Comparison of ENCODE assay signal across 30 mouse cellular contexts in the genomic region with DNA sequence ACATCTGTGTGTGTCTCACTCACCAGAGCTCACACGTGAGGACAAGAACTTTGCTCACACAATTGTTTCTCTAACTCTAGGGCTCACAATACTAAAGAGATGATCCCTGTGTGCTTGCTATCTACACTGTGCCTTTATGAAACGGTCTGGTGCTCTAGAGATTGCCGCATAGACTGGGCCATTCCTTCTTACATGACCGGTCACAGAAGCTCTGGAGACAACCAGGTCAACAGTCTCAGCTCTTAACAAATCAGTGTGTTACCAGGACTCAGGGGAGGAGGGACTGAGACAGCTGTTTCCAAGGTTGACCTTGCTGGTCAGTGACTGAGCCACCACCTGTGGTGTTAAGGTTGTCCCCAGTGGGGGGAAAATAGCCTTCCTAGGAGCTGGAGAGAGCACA. TPM values are rescaled to one million over a fixed set of nuclear protein-coding genes. Genes with fewer than 3 reads are reported as not detected.
A peak's percentile ranks its signal among the peaks of the same experiment; 100 is the strongest.
DNase-seq lines count a peak whose midpoint lies in the region; ATAC-seq and TF ChIP-seq lines count a peak whose summit lies in the region.
"Had no signal": no experiment of that assay in that cellular context is flagged by ENCODE, and none has a peak within 500 bp of the region (broad histone marks: within the 10 kb centered on the region; RNA-seq: fewer than 3 reads in every experiment).

No protein-coding gene starts in this region.

- no peak for TF ChIP-seq EP300 in heart, adult 2 months (IDR thresholded peaks at IDR 0.05; ENCODE audit: insufficient read depth, low read depth, low read length)

- H3K9ac ChIP-seq in heart, adult 2 months (ENCODE audit: low read depth, low read length), result no peak overlapping the region
- H3K9ac ChIP-seq in kidney, embryonic 16.5 days (replicated peaks; ENCODE audit: low read length), result no peak overlapping the region
- H3K9ac ChIP-seq: embryonic facial prominence, embryonic 13.5 days; embryonic facial prominence, embryonic 15.5 days; forebrain, embryonic 12.5 days had no signal

- H3K4me3 ChIP-seq in gastrocnemius, adult 2 months, result no peak overlapping the region
- no peak overlapping the region for H3K4me3 ChIP-seq in heart, adult 2 months
- no peak overlapping the region for H3K4me3 ChIP-seq in kidney, embryonic 16.5 days (ENCODE audit: low read length)
- H3K4me3 ChIP-seq in kidney, adult 2 months (ENCODE audit: insufficient read depth, low read depth, low read length), result no peak overlapping the region
- H3K4me3 ChIP-seq: embryonic facial prominence, embryonic 13.5 days; embryonic facial prominence, embryonic 15.5 days; erythroblast, embryonic 14.5 days; forebrain, embryonic 10.5 days; forebrain, embryonic 12.5 days had no signal

- no peak for DNase-seq in gastrocnemius, adult 2 months
- no peak for DNase-seq in gastrocnemius, postnatal 36 days
- no peak for DNase-seq in heart, adult 2 months
- no peak for DNase-seq in heart, postnatal 10 days
- DNase-seq in kidney, adult 2 months, result no peak
- peak; percentile 31 for DNase-seq in testis, postnatal 10 days (ENCODE audit: low spot score)
- DNase-seq in testis, postnatal 14 days (ENCODE audit: low spot score), result no peak
- DNase-seq: adrenal gland, adult 8-10 months; adrenal gland, postnatal 14 days; adrenal gland, postnatal 36 days; B cell, adult 2 months; cerebellum, adult 11 months; cerebellum, adult 18-20 months; cerebellum, adult 8-10 months; cerebellum, adult 9-11 months; cerebellum, postnatal 14 days; cerebellum, postnatal 36 days; embryo, embryonic 11 days had no signal

- TF ChIP-seq POLR2A in heart, adult 2 months (IDR thresholded peaks at IDR 0.05; ENCODE audit: insufficient read depth, low read depth, low read length), result no peak
- no peak for TF ChIP-seq POLR2A in kidney, adult 2 months (IDR thresholded peaks at IDR 0.05; ENCODE audit: low read depth, low read length)

- H3K4me1 ChIP-seq in heart, adult 2 months (ENCODE audit: control insufficient read depth, insufficient read depth, low read length), result peaks cover 31% of the 10 kb centered on the region
- peaks cover 57% of the 10 kb centered on the region for H3K4me1 ChIP-seq in kidney, embryonic 16.5 days (ENCODE audit: insufficient read depth, low read length)
- peaks cover 24% of the 10 kb centered on the region for H3K4me1 ChIP-seq in kidney, adult 2 months (ENCODE audit: control insufficient read depth, insufficient read depth, low read length)

- no peaks in the 10 kb centered on the region for H3K27me3 ChIP-seq in heart, adult 2 months (ENCODE audit: control insufficient read depth, insufficient read depth, low read length)
- H3K27me3 ChIP-seq in kidney, embryonic 16.5 days (ENCODE audit: insufficient read depth, low read length), result no peaks in the 10 kb centered on the region
- H3K27me3 ChIP-seq in kidney, adult 2 months (replicated peaks; ENCODE audit: control insufficient read depth, insufficient read depth, low read length), result no peaks in the 10 kb centered on the region
- H3K27me3 ChIP-seq: CH12.LX; embryonic facial prominence, embryonic 15.5 days; forebrain, embryonic 12.5 days; Patski had no signal

- intact Hi-C loops in gastrocnemius, adult 2 months (cut with DNase I), result loop anchor here (5.0 to 10.0 kb wide), 3 partner anchors 54 to 393 kb away; partner anchors contain the start of gene Cep295
- intact Hi-C loops in gastrocnemius, postnatal 36 days (cut with DNase I), result loop anchor here (2.0 kb wide), 1 partner anchor 191 kb away; no protein-coding TSS in a partner anchor
- intact Hi-C loops in heart, adult 2 months (cut with DNase I), result loop anchor here (2.0 to 5.0 kb wide), 4 partner anchors 59 to 171 kb away; no protein-coding TSS in a partner anchor
- intact Hi-C loops in heart, postnatal 10 days (cut with DNase I), result loop anchor here (2.0 to 5.0 kb wide), 3 partner anchors 37 to 391 kb away; no protein-coding TSS in a partner anchor

- H3K4me2 ChIP-seq in kidney, embryonic 16.5 days (replicated peaks; ENCODE audit: low read depth, low read length), result no peak overlapping the region
- H3K4me2 ChIP-seq: embryonic facial prominence, embryonic 13.5 days; embryonic facial prominence, embryonic 15.5 days; forebrain, embryonic 12.5 days had no signal

- H3K36me3 ChIP-seq in heart, adult 2 months (ENCODE audit: control insufficient read depth, insufficient read depth, low read length), result no peaks in the 10 kb centered on the region; the same call in none of the 2 replicates
- H3K36me3 ChIP-seq in kidney, embryonic 16.5 days (ENCODE audit: insufficient read depth, low read length), result no peaks in the 10 kb centered on the region
- no peaks in the 10 kb centered on the region for H3K36me3 ChIP-seq in kidney, adult 2 months (ENCODE audit: control insufficient read depth, insufficient read depth, low read length)
- H3K36me3 ChIP-seq: embryonic facial prominence, embryonic 13.5 days; embryonic facial prominence, embryonic 15.5 days; forebrain, embryonic 10.5 days; forebrain, embryonic 12.5 days; G1E had no signal

- peak overlapping the region; percentile 54 for H3K27ac ChIP-seq in gastrocnemius, adult 2 months
- peak overlapping the region; percentile 17 for H3K27ac ChIP-seq in heart, adult 2 months
- 0 out of 2 replicates have a peak overlapping the region, but pooled peaks have one; percentile 46 for H3K27ac ChIP-seq in kidney, embryonic 16.5 days (ENCODE audit: low read length)
- H3K27ac ChIP-seq in kidney, adult 2 months (ENCODE audit: insufficient read depth, low read depth, low read length), result no peak overlapping the region
- H3K27ac ChIP-seq: embryonic facial prominence, embryonic 13.5 days; embryonic facial prominence, embryonic 15.5 days; forebrain, embryonic 10.5 days; forebrain, embryonic 12.5 days had no signal

- no peak for ATAC-seq in kidney, embryonic 16.5 days (ENCODE audit: low FRiP score, low TSS enrichment)
- ATAC-seq: activated CD4-positive, CD25-positive, alpha-beta regulatory T cell, adult 4 months; CD4-positive, CD25-positive, alpha-beta regulatory T cell, adult 4 months; forebrain, embryonic 14.5 days; Patski had no signal

- no peaks in the 10 kb centered on the region for H3K9me3 ChIP-seq in kidney, embryonic 16.5 days (ENCODE audit: low read length)
- H3K9me3 ChIP-seq: embryonic facial prominence, embryonic 13.5 days; embryonic facial prominence, embryonic 15.5 days; forebrain, embryonic 10.5 days; forebrain, embryonic 12.5 days had no signal

- 81% methylated on average over 4 of the region's 4 CpGs for WGBS in heart, adult 2 months
- WGBS in kidney, embryonic 16.5 days, result 52% methylated on average over 4 of the region's 4 CpGs
- 52% methylated on average over 4 of the region's 4 CpGs for WGBS in kidney, adult 2 months

- H3K79me2 ChIP-seq in heart, adult 2 months (replicated peaks; ENCODE audit: control insufficient read depth, insufficient read depth, low read length), result peaks cover 4% of the 10 kb centered on the region; the same call in 1 of the 2 replicates

- no peak for TF ChIP-seq CTCF in gastrocnemius, adult 2 months (IDR thresholded peaks at IDR 0.05)
- TF ChIP-seq CTCF in heart, adult 2 months (IDR thresholded peaks at IDR 0.05), result no peak
- no peak for TF ChIP-seq CTCF in kidney, adult 2 months (conservative IDR thresholded peaks at IDR 0.05; ENCODE audit: insufficient read depth, insufficient read length, low read depth, low read length)

RNA-seq across cellular contexts. Expression of gene Smco4, which starts 1.5 kb away (rescaled TPM):
- 10 to 100 TPM in 1 of 2 experiments, 1 to 10 TPM in 1; 6.8 to 15.0 TPM for total RNA-seq in gastrocnemius, adult 2 months (2021)
- 1 to 10 TPM; 8.2 to 9.0 TPM for total RNA-seq in gastrocnemius, postnatal 36 days (2021)
- total RNA-seq in heart, adult 2 months (2021), result 10 to 100 TPM; 24.9 to 25.8 TPM
- 16.5 and 34.0 TPM in 2 replicates for polyA plus RNA-seq in heart, adult 2 months (2012; rRNA removed)
- 10 to 100 TPM; 23.5 to 27.9 TPM for total RNA-seq in heart, postnatal 10 days (2021)
- 3.7 and 4.4 TPM in 2 replicates for polyA plus RNA-seq in kidney, embryonic 16.5 days (2015; fragmentation: Nextera tagmentation; extraction: Ambion mirVana)
- 18.5 and 32.0 TPM in 2 replicates for polyA plus RNA-seq in kidney, adult 2 months (2012; rRNA removed)
- polyA plus RNA-seq: G1E had no signal
